Mouse (Mus musculus): ENCODE measurements around the gene Gm43191. TPM values are rescaled to one million over a fixed set of nuclear protein-coding genes. Genes with fewer than 3 reads are reported as not detected.
"Not testable (repeated sequence)": the region's sequence is repeated elsewhere in the genome, so short reads cannot be mapped to it uniquely, and the experiment has no call there.

Gene Gm43191
- polyA plus RNA-seq, 1 experiment from 2014 or later, result not detected

DNA sequence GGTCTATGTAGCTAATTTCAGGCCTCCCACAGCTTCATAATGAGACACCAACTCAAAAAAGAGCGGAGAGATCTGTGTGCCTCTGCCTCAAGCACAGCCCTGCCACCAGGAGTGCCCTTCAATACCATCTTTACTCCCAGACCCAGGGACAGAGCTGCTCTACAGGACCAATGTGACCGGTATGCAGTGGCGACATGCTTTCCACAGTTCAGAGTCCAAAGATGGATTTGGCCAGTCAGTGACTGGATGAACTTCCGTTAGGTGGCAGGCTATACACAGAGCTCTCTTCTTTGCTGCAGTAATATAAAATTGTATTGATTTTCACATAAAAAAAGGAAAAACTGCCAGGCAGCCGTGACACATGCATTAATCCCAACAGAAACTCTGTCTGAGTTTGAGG lies 22.8 kb upstream of the Gm43191 start:
- H3K4me3 ChIP-seq, result no peak overlapping the region
- no peaks in the 10 kb centered on the region for H3K4me1 ChIP-seq (replicated peaks)
- no peak overlapping the region for H3K27ac ChIP-seq (replicated peaks)
- H3K9ac ChIP-seq, result no peak overlapping the region
- whole genome bisulfite sequencing, result 86% methylated on average over 5 of the region's 5 CpGs
- ATAC-seq (ENCODE audit: low read depth), result no peak
- no peaks in the 10 kb centered on the region for H3K9me3 ChIP-seq
- no peak overlapping the region for H3K4me2 ChIP-seq
- H3K36me3 ChIP-seq, result 0 out of 2 replicates have a peak, but pooled peaks cover 4% of the 10 kb centered on the region
- H3K27me3 ChIP-seq, result no peaks in the 10 kb centered on the region

DNA sequence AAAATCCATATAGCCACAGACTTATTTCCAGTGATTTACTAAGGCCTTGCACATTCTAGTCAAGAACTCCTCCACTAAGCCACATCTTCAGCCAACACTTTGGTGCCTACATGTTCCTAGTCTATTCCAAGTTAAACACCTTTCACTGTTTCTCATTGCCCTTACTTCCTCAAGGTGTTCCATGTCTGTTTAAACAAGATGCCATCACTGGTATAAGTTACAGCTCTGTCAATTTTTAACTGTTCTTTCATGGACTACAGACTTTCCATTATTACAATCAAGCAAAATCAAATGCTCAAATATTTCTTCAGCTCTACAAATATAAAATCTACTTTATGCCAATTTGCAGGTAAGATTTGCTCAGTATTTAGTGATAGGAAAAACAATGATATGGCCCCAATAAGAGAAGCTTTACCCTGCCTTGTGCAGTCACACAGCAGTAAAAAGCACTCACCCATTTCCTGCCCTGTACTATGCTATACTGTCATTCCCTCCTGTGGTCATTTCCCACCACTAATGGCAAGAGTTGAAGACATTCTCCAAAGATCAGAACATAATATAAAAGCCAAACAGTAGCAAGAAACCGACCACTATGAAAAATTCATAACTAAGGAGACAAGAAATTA lies 21.7 kb upstream of the Gm43191 start:
- Histone ChIP-seq H3K9me3 (no peaks in the 10 kb centered on the region), H3K27ac (replicated peaks) (no peak overlapping the region), H3K27me3 (no peaks in the 10 kb centered on the region), H3K36me3 (0 out of 2 replicates have a peak, but pooled peaks cover 4% of the 10 kb centered on the region), H3K9ac (no peak overlapping the region), H3K4me3 (no peak overlapping the region), H3K4me2 (no peak overlapping the region), H3K4me1 (replicated peaks) (no peaks in the 10 kb centered on the region)
- no peak for ATAC-seq (ENCODE audit: low read depth)
- WGBS, result 81% methylated on average over 1 of the region's 1 CpGs

DNA sequence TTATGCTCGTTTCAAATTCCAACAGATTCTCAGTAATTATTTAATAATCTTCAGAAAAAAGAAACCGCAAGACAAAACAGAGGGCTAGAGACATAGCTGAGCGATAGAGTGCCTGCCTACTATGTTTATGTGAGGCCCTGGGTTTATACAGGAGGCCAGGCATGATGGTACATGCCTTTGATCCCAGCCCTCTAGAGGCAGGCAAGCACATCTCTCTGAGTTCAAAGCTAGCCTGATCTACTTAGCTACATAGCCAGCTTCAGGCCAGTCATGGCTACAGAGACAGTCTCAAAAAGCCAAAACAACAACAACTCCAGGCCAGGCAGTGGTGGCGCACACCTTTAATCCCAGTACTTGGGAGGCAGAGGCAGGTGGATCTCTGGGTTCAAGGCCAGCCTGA lies 20.5 kb upstream of the Gm43191 start:
- ATAC-seq (ENCODE audit: low read depth), result no peak
- Histone ChIP-seq H3K4me3 (no peak overlapping the region), H3K9me3 (no peaks in the 10 kb centered on the region), H3K9ac (no peak overlapping the region), H3K27me3 (no peaks in the 10 kb centered on the region), H3K4me2 (no peak overlapping the region), H3K36me3 (0 out of 2 replicates have a peak, but pooled peaks cover 4% of the 10 kb centered on the region), H3K4me1 (replicated peaks) (no peaks in the 10 kb centered on the region), H3K27ac (replicated peaks) (no peak overlapping the region)
- 96% methylated on average over 4 of the region's 4 CpGs for WGBS

DNA sequence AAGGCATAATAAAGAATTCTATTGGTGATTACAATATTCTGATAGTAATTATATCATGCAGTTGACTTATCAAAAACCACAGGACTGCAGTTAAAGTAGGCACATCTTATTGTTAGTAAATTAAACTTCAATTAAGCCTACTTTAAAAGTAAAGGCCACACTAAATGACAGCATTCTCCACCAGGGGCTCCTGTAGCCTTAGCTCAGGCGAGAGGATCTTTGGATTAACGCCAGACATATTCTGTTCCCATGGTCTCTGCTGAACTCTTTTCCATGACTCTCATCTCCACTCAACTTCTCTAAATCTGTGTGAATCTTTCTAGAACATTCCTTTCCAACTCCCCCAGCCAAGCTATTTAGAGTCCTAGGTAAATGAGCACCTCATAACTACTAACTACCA lies 17.7 kb upstream of the Gm43191 start:
- Histone ChIP-seq H3K27ac (replicated peaks) (no peak overlapping the region), H3K27me3 (no peaks in the 10 kb centered on the region), H3K4me2 (no peak overlapping the region), H3K9ac (no peak overlapping the region), H3K36me3 (0 out of 2 replicates have a peak, but pooled peaks cover 3% of the 10 kb centered on the region), H3K4me3 (no peak overlapping the region), H3K4me1 (replicated peaks) (no peaks in the 10 kb centered on the region), H3K9me3 (no peaks in the 10 kb centered on the region)
- no peak for ATAC-seq (ENCODE audit: low read depth)
- 59% methylated on average over 2 of the region's 2 CpGs for WGBS

DNA sequence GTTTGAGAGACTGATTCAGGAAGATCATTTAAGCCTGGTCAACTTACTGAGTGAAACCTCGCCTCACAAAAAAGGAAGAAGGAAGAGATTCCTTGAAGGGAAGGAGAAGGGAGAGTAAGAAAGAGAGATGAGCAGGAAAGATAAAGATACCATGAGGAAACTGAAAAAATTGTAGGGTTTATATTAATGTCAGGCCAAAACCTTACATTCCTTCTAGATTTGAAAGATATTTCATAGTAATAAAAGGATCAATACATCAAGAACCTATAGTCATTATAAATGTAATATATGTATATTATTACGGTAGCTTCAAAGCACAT lies 14.6 kb upstream of the Gm43191 start:
- Histone ChIP-seq H3K36me3 (0 out of 2 replicates have a peak, but pooled peaks cover 8% of the 10 kb centered on the region), H3K4me1 (replicated peaks) (no peaks in the 10 kb centered on the region), H3K27ac (replicated peaks) (no peak overlapping the region), H3K27me3 (no peaks in the 10 kb centered on the region), H3K4me2 (no peak overlapping the region), H3K9ac (no peak overlapping the region), H3K4me3 (no peak overlapping the region), H3K9me3 (peaks cover 3% of the 10 kb centered on the region; the same call in 1 of the 2 replicates)
- no peak for ATAC-seq (ENCODE audit: low read depth)
- 94% methylated on average over 2 of the region's 2 CpGs for WGBS

DNA sequence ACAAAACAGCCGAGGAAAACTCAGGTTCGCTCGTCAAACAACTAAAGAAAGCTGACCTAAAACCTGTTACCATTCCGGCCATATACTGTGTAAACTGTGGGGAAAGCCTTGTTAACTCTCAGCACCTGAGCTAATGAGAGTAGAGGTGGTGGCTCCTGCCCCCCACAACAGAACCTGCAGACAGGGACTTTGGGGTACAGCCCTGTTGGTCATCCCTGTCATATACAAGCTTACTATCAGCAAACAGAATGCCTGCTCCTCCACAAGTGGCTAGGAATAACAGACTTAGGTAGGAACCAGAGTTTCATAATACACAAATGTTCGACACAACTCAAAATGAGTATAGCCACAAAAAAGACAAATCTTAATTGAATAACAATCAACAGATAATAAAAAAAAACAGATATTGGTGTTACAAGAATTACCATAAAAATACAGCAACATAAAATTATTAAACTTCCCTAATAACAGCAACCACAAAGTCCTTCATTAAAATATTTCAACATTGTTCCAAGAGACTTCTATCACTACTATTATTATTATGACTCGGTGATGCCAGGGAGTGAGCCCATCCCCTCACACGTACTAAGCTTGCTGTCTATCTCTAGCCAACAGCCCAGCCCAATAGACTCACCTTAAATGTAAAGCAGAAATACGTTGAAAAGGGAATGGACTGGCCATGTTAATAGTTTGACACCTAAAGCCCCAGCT lies 14.1 kb upstream of the Gm43191 start:
- Histone ChIP-seq H3K4me3 (no peak overlapping the region), H3K4me1 (replicated peaks) (no peaks in the 10 kb centered on the region), H3K9ac (no peak overlapping the region), H3K27me3 (no peaks in the 10 kb centered on the region), H3K9me3 (peaks cover 4% of the 10 kb centered on the region; the same call in 1 of the 2 replicates), H3K36me3 (0 out of 2 replicates have a peak, but pooled peaks cover 8% of the 10 kb centered on the region), H3K4me2 (no peak overlapping the region), H3K27ac (replicated peaks) (no peak overlapping the region)
- 87% methylated on average over 8 of the region's 8 CpGs for WGBS
- no peak for ATAC-seq (ENCODE audit: low read depth)

DNA sequence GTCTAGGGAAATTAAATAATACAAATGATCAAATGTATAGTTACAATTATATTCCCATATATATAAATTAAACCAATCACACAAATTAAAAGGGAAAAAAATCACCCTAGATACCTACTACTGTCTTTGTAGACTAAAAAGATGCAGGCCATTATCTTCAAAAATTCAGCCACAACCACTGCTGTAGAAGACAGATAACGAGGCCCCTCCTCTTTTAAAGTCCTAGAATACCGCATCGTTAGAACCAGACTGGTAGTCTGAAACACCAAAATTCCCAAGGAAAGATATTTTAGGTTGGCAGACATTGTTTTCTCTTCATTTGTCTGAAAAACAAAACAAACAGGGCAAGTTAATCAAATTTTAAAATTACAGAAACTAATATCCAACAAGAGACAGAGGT lies 13.3 kb upstream of the Gm43191 start:
- Histone ChIP-seq H3K27me3 (no peaks in the 10 kb centered on the region), H3K9me3 (peaks cover 4% of the 10 kb centered on the region; the same call in 1 of the 2 replicates), H3K9ac (no peak overlapping the region), H3K4me3 (no peak overlapping the region), H3K36me3 (0 out of 2 replicates have a peak, but pooled peaks cover 8% of the 10 kb centered on the region), H3K4me1 (replicated peaks) (no peaks in the 10 kb centered on the region), H3K27ac (replicated peaks) (no peak overlapping the region), H3K4me2 (no peak overlapping the region)
- 91% methylated on average over 3 of the region's 3 CpGs for WGBS
- ATAC-seq (ENCODE audit: low read depth), result no peak

DNA sequence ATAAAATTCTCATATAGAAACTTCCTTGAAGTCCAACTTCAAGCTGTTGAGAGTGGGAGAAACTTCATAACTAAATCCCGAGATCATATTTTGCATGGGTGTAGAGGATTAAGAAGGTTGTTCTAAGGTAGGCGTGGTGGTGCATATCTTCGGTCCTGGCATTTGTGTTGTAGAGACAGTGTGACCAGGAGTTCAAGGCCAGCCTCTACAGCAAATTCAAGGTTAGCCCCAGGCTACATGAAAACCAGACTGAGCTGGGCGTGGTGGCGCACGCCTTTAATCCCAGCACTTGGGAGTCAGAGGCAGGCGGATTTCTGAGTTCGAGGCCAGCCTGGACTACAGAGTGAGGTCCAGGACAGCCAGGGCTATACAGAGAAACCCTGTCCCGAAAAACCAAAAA lies 16.8 kb downstream of the Gm43191 start:
- H3K9ac ChIP-seq; H3K9me3 ChIP-seq; ATAC-seq (ENCODE audit: low read depth); H3K27me3 ChIP-seq; H3K4me3 ChIP-seq; H3K27ac ChIP-seq (replicated peaks); H3K4me2 ChIP-seq; H3K36me3 ChIP-seq: not testable (repeated sequence)
- peaks cover 26% of the 10 kb centered on the region for H3K4me1 ChIP-seq (replicated peaks)
- 94% methylated on average over 9 of the region's 9 CpGs for WGBS

DNA sequence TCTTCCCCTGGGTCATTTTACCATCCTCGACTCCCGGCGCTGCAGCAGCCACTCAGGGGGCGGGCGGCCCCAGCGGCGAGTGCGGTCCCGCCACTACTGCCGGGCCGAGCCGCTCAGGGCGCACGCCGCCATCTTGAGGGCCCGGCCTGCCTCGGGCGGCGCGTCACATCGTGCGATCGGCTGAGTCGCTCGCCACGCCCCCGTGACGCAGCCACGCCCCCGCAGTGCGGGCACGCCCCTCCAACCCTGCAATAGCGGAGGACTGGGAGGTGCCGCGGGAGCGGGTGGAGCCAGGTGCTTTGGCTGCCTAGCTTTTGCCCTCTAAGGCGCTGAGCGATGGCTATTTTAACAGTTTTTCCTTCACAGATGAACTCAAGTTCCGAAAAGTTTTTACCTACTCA lies 18.6 kb downstream of the Gm43191 start, which contains the start of gene Mfsd14a:
Mfsd14a (minus strand) TSS at position 215 of the 401 bp plus-strand sequence.
- H3K27ac ChIP-seq (replicated peaks), result peak within 1 kb of the TSS; percentile 97
- no peaks in the 10 kb centered on the region for H3K36me3 ChIP-seq
- peak within 1 kb of the TSS; percentile 95 for H3K4me3 ChIP-seq
- WGBS, result 0% methylated on average over 39 of the region's 39 CpGs
- H3K4me2 ChIP-seq, result peak within 1 kb of the TSS; percentile 76
- peak; percentile 99 for ATAC-seq (ENCODE audit: low read depth)
- H3K27me3 ChIP-seq, result no peaks in the 10 kb centered on the region
- peak within 1 kb of the TSS; percentile 99 for H3K9ac ChIP-seq
- no peaks in the 10 kb centered on the region for H3K9me3 ChIP-seq
- H3K4me1 ChIP-seq (replicated peaks), result peaks cover 38% of the 10 kb centered on the region

DNA sequence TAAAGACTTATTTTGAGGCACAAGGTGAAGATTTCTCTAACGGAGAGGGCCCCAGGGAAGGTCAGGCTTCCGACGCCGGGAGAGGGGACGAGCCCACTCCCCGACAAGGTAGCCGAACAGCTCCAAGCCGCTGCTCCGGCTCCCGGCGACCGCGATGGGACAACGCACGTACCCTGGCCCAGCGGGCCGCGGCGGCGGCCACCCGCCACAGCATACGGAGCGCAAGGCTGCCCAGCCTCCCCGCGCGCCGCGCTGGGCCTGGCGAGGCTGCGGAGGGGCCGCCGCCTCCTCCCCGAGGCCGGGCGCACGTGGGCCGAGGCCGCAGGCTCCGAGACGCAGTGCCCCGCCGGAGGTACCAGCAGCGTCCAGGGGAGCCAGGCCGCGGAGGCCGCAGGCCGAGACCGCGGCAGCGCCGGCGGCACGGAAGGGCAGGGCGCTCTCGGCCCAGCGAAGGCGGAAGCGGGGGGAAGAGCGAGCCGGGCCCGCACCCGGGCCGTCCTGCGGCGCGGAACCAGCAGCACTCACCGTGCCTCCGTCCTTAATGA lies 19.1 kb downstream of the Gm43191 start:
- peaks cover 44% of the 10 kb centered on the region for H3K4me1 ChIP-seq (replicated peaks)

DNA sequence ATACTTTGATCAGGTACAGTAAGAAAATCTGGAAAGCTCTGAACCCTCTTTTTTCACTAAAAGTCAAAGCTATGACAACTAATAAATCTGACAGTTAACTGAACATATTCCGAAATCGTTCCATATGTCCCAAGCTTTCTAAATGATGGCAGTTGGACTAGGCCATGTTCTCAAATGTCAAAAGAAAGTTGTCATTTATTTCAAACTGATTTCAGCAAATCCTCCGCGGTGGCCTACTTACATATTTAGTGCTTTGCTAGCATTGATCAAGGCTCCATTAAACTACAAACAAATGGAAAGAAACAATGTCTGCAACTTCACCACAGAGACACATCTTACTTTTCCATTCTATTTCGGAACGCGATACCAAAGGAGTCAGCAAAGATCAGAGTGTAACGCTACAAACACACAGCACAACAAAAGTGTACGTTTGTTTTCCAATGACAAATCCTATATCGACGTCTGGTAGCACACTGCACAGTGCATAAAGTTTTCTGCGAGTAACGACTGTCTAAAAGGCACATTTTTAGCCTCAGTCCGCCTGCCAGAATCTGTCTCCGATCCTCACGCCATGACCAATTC lies 19.7 kb downstream of the Gm43191 start:
- H3K4me3 ChIP-seq, result peak overlapping the region; percentile 95
- H3K9ac ChIP-seq, result peak overlapping the region; percentile 99
- no peak for ATAC-seq (ENCODE audit: low read depth)
- no peaks in the 10 kb centered on the region for H3K27me3 ChIP-seq
- no peaks in the 10 kb centered on the region for H3K36me3 ChIP-seq
- no peaks in the 10 kb centered on the region for H3K9me3 ChIP-seq
- peak overlapping the region; percentile 76 for H3K4me2 ChIP-seq
- H3K27ac ChIP-seq (replicated peaks), result peak overlapping the region; percentile 97
- WGBS, result 5% methylated on average over 16 of the region's 16 CpGs
- peaks cover 49% of the 10 kb centered on the region for H3K4me1 ChIP-seq (replicated peaks)

More for the DNA sequence above, 19.1 kb downstream of the Gm43191 start:
- H3K9ac ChIP-seq, result peak overlapping the region; percentile 99
- no peaks in the 10 kb centered on the region for H3K27me3 ChIP-seq
- 0% methylated on average over 63 of the region's 68 CpGs for WGBS
- peak; percentile 90 for ATAC-seq (ENCODE audit: low read depth)
- peak overlapping the region; percentile 76 for H3K4me2 ChIP-seq
- H3K4me3 ChIP-seq, result peak overlapping the region; percentile 95
- H3K36me3 ChIP-seq, result no peaks in the 10 kb centered on the region
- H3K27ac ChIP-seq (replicated peaks), result peak overlapping the region; percentile 97
- no peaks in the 10 kb centered on the region for H3K9me3 ChIP-seq

DNA sequence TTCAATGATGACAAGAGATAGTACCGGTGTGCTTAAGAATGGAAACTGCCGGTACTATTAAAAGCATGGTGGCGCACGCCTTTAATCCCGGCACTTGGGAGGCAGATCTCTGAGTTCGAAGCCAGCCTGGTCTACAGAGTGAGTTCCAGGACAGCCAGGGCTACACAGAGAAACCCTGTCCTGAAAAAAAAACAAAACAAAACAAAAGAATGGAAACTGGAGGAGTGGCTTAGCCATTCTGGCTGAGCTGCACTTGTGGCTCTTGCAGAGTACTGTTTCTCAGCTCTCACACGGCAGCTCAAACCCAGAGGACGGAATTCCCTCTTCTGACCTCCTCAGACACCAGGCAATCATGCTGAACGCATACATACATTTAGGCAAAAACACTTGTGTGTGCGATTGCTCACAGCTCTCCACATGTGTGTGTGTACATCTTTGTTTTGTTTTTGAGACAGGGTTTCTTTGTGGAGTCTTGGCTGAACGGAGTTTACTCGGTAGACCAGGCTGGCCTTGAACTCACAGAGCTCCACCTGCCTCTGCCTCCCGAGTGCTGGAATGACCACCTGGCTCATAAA lies 21.1 kb downstream of the Gm43191 start:
- no peak for ATAC-seq (ENCODE audit: low read depth)
- Histone ChIP-seq H3K9ac (no peak overlapping the region), H3K36me3 (no peaks in the 10 kb centered on the region), H3K4me1 (replicated peaks) (peaks cover 54% of the 10 kb centered on the region), H3K27ac (replicated peaks) (no peak overlapping the region), H3K4me2 (peak overlapping the region; percentile 76; the same call in 1 of the 2 replicates), H3K27me3 (no peaks in the 10 kb centered on the region), H3K4me3 (no peak overlapping the region), H3K9me3 (no peaks in the 10 kb centered on the region)
- WGBS, result 83% methylated on average over 13 of the region's 13 CpGs
